Mouse (Mus musculus): Measurements from ENCODE around the gene Gm49320.
A peak's percentile ranks its signal among the peaks of the same experiment; 100 is the strongest.
"Not testable (repeated sequence)": the region's sequence is repeated elsewhere in the genome, so short reads cannot be mapped to it uniquely, and the experiment has no call there.

Gene Gm49320

DNA sequence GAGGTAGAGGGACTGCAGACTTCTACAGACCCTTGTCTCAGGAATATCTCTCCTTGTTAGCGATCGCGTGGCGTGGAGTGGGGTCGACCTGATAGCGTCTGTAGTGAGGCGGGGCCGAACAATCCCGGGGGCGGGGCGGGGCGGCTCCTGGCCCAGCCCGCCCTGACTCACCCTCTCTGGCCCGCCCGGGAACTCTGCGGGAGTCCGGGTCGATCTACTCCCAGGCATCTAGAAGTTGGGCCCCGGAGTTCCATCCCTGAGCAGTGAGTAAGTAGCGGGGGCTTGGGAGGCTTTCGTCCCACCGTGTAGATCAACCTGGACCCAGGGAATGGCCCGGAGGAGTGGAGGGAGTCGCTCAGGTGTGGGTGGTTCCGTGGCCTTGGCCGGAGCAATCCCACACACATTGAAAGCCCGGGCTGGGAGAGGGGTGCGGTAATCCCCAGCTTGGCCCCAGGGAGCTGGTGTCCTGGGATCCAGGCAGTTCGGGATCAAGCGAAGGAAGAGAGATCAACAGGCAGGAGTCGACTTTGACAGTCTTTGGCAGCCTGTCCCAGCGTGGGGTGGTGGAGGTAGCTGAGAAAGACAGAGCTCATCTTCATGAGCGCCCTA lies 11.8 kb upstream of the Gm49320 start, which contains the start of gene Lrrc8e:
Gene Lrrc8e, plus strand, starts transcription at position 89 of the 609 bp plus-strand sequence.
- DNase-seq (ENCODE audit: low read depth, low spot score) = peak; percentile 59

DNA sequence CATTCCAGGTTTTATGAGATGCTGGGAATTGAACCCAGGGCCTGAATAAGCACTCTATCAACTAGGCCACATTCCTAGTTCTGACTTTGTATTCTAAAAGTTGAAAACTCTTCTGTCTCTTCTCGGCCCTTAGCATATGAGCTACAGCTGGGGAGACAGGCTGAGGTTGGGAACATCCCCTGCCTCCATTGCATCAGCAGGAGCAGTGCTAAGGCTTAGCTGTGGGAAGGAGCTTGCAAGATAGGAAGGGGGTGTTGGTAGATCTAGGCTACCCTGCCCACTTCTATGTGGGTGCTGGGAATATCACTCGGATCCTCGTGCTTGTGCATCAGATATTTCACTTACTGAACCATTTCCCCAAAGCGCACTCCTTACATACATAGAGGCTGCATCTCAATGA lies 10.7 kb upstream of the Gm49320 start:
- DNase-seq (ENCODE audit: low read depth, low spot score) = no peak

DNA sequence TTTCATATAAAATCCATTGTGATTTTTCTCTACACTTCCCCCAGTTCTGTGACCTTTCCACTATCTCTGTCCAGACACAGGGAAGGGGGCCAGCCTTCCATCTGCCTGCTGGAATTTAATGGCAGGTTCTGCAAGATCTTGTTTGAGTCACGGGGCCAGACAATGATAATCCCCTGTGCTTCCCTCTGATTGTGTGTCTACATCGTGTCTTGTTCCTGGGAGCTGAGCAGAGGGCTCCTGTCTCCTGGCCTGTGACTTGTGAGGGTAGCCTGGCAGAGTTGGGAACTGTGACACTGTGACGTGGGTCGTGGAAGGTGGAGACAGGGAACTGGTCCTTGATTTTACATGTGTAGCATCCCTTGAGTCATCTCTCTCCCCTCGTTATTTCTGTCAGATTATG lies 8.9 kb upstream of the Gm49320 start:
- no peak for DNase-seq (ENCODE audit: low read depth, low spot score)

DNA sequence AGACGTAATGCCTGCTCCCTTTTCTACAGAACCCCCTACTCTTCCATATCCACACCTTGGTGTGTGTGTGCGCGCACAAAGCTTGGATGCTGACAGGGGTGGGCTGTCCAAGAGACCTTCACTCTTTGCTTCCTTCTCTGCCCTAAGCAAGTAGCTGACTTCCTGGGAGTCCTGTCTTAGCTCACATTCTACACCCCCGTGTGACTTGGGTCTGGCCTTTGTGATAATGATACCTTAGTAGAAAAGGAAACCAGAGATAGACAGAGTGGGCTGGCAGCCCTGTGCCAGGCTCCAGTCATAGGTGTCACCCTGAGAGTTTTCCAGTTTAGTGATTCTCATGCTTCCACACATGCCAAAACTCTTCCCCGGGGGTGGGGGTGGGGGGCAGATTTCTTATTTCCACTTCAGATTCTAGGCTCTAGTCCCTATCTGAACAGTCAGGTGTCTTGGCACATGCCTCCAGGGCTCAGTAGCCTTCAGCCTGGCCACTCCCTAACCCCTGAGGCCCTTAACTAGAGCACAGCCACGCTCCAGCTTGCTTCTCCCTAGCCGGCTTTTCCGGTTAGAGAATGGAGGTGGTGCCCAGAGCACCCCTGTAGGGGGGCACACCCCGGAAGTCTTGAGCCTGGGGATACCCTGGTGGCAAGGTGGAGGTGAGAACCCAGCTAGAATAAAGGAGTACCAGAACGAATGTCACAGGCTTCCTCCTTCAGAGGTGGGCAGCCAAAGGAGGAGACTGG lies 7.9 kb upstream of the Gm49320 start:
- DNase-seq (ENCODE audit: low read depth, low spot score) = no peak

DNA sequence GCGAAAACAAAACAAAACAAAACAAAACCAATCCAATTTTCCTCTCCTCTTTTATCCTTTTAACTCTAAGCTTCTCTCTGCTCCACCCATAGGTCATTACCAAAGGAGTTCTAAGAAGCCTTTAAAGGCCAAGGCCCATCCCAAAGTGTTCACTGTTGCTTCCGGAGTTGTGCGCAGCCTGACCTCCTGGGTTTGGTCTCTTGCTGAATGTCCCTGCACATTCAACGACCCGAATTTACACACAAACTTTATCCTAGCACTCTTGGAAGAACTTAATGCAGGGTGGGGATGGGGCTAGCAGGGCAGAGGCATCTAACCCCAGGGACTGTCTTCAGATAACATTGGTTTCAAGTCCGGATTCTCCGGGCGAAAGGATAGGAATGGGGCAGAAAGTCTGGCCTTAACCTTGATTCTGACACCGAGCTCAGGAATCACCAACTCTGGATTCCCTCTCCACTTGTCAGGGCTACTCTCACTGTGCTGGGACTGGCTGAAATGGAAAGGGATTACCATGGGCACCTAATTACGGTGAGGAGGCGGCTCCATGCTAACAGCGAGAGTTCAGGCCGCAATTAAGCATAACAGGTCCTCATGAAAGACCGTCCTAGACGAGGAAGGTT lies 741 bp upstream of the Gm49320 start:
- DNase-seq (ENCODE audit: low read depth, low spot score) = peak; percentile 55

DNA sequence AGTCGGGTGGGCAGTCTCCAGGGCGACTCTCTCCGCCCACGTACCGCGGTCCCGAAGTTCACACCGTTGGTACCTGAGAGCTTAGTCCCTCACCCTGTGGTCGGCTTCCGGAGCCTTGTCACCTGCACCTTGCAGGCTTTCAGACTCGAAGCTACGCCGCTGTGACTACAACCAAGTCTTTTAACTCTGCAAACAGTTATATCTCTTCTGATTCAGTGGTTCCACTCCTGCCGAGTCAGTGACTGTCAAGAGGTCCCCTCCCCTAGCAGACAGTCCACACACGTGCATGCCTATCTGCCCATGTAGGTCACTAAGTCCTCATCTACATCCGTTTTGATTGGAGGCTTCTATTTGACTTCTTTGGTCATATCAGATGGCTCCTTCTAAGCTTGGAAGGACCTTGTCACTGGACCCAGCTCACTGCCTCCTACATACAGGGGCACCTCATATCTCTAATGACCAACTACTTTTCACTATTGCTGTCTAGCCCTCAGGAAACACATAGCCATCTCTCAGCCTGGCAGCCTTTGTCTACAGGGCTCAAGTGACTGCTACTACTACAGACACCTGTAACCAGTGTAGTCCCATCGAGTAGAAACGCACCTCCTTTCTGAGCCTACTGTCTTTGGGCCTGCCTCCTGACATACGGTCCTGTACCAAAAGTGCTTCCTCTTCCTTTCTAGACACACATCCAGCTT lies 677 bp downstream of the Gm49320 start:
- DNase-seq (ENCODE audit: low read depth, low spot score) = no peak

DNA sequence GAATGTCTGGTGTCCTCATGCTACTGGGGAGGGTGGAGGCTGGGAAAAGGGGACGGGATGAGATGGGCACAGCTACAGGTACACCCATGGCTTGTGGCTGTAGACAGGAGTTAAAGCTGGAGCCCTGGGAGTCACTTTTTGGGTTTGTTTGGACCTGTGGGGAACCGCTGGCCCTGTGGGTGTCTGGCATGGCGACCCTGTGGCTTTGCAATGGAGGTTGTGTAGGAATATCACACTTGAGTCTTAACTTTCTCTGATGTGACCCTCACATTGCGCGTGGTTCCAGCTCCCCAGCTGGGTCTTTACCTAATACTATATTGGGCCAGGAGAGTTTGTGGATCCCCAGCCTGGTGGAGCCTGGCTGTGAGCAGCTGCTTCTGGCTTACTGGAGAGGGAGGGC lies 6.4 kb downstream of the Gm49320 start:
- no peak for DNase-seq (ENCODE audit: low read depth, low spot score)

DNA sequence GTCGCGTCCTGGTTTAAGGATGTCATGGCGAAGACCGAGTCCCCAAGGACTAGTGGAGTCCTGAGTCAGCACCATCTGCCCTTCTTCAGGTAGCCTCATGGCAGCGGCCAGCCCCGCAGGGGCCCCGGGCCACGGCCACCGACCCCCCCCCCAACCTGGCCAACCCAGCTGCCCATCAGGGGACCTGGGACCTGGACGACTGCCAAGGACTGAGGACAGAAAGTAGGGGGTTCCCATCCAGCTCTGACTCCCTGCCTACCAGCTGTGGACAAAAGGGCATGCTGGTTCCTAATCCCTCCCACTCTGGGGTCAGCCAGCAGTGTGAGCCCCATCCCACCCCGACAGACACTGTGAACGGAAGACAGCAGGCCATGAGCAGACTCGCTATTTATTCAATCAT lies 7.1 kb downstream of the Gm49320 start:
- DNase-seq (ENCODE audit: low read depth, low spot score) = no peak

DNA sequence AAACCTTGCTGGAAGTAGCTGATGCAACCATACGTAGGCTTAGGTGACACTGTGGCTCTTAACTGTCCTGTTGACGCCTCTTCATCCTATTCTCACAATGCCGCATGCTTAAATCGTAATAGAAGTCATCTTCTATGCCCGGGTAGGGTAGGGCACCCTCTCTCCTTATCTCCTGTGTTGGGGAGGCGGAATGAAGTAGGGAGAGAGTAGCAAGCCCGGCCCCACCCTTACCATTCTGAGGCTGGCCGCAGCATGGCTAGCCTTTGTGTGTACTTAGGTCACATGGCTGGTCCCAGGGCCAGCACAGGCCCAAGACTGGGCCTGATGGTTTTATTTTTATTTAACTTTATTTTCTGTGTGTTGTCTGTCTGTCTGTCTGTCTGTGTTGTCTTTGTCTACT lies 8.6 kb downstream of the Gm49320 start:
- no peak for DNase-seq (ENCODE audit: low read depth, low spot score)

DNA sequence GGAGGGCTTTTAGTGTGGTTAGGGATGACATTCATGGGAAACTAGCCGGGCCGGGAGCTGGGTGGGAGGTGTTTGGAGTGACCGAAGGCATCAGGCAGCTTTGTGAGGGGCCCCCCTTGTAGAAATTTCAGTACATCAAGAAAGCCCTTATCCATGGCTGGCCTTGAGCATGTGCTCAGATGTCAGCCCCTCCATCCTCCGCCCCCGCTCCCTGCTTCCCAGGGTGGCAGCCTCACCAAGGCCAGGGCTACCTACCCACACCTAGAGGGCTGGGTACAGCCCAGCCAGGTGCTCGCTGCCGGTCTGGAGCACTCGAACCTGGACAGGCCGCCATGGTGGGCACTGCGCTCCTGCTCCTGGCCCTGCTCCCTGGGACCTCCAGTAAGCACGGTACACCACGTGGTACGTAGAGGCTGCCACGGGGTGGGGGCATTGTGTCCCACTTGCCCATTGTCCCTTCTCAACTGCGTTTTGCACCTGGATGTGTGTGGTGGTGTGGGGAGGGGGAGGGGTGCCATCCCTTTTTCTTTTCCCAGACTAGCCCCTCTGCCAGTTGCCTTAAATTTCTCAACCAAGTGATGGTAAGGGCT lies 9.4 kb downstream of the Gm49320 start, which contains the start of gene Tgfbr3l:
Gene Tgfbr3l, plus strand, starts transcription at position 264 of the 590 bp plus-strand sequence.
- no peak for DNase-seq (ENCODE audit: low read depth, low spot score)

DNA sequence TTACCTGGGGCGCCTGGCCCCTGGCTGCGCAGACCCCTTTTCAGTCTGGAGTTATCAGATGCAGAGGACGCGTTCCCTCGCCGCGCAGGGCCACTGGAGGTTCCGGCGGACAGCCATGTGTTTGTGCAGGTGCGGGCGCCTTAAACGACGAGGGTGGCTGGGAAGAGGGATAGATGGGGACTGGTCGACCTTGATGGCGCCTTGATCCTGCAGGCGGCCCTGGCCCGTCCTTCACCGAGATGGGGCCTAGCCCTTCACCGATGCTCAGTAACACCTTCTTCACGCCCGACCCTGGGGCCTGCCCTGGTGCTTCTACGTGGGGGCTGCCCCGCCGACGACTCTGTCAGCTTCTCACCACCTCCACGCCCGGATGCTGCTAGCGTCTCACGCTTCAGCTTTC lies 10.5 kb downstream of the Gm49320 start:
- peak; percentile 82 for DNase-seq (ENCODE audit: low read depth, low spot score)

DNA sequence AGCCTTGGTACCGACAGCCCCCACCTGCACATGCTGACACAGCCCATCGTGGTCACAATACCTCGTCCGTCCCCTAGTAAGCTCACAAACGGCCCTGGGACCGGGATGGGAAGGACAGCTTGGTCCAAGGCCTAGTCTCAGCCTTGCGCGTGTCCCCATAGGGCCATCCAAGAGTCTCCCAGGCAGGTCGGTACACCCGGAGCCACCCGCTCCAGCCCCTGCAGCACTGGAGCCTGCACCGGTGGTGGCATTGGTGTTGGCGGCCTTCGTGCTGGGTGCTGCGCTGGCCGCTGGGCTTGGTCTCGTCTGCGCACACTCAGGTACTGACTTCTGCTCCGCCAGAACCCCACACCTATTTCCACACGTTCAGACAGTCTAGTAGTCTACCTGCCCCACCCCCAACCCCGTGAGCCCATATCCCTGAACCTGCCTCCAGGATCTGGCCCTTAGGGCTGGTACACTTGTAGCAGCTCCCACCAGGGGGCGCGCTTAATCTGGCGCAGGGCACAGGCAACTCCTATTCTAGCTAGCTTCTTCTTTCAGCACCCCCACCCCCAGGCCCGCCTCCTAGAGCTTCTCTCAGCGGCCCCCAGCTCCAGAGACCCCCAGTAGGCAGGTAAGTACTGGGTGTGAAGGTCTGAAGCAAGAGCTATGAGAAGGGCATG lies 11.8 kb downstream of the Gm49320 start:
- peak; percentile 82 for DNase-seq (ENCODE audit: low read depth, low spot score)

DNA sequence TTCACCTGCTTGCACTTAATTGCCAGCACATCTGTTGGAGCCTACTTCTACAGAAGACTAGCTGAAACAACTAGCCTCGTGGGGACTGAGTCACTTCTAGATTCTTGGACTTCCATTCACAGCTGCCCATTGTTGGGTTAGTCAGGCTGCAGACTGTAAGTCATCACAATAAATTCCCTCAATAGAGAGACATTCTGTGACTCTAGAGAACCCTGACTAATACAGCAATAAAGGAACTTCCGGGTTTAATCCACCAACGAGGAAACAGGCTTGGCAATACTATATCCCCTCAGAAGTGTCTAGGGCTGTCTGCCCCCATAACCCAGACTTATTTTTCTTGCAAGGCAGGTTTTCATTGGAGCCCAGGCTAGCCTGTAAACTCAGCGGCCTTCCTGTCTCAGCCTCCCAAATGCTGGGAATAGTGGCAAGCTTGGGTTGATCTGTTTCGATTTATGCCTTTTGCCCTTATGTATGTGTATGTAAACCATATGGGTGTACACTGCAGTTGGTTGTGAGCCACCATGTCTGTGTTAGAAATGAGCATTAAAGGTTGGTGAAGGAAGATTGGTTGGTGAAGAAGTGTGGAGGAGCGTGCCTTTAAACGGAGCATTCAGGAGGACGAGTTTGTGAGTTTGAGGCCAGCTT lies 13.6 kb downstream of the Gm49320 start:
- no peak for DNase-seq (ENCODE audit: low read depth, low spot score)

DNA sequence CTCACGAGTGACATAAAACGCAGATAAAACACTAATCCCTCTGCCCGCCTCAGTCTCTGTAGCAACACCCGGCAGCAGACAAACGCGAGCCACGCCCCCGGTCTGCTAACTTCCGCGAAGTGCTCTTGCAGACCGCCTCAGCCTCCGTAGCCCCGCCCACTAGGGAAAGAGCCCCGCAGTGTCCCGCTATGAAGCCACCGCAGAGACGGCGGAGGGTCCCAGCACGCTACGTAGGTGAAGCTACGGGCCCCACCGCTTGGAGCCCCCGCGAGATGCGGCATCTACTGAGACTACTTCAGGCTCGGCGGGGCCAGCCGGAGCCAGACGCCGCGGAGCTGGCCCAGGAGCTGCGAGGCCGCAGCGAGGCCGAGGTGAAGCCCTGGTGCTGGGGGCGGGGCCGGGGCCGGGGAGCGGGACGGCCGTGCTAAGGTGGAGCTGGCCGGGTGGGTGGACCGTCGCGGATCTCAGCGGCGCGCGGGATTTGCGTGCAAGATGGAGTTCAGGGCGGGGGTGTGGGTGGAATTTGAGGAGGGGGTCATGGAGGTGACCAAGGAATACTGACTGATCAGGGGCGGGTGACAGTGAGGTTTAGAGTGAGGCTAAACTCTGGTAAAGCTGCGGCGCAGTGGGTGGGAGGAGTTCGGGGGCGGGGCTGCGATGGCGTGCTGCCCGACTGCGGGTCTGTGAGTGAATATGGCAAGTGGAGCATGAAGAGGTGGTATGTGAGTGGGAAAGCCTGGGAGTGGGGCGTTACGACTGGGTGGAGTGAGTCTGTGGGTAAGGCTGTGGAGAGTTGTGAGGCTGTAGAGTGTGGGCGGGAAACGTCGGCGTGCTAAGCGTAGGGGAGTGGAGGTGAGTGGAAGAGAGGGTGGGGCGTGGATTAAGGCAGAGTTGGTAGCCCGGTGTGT lies 14.5 kb downstream of the Gm49320 start, which contains the start of gene Snapc2:
Gene Snapc2, plus strand, starts transcription at position 147 of the 908 bp plus-strand sequence.
- peak; percentile 97 for DNase-seq (ENCODE audit: low read depth, low spot score)

DNA sequence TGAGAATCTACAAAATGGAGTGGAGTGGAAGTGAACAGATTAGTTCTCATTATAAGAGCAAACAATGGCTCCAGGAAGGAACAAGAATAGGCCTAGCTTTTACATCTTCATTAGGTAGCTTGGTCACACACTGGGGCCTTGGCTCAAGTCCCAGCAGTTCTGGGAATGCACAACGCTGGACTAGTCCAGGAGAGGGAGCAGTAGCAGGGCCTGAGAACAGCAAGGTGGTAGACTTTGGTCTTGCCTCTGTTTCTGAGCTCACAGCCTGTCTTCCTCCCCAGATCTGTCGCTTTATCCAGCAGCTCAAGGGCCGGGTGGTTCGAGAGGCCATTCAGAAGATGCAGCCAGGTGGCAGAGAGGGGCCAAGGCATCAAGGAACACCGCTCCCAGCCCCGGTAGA lies 15.3 kb downstream of the Gm49320 start:
- DNase-seq (ENCODE audit: low read depth, low spot score) = peak; percentile 55

DNA sequence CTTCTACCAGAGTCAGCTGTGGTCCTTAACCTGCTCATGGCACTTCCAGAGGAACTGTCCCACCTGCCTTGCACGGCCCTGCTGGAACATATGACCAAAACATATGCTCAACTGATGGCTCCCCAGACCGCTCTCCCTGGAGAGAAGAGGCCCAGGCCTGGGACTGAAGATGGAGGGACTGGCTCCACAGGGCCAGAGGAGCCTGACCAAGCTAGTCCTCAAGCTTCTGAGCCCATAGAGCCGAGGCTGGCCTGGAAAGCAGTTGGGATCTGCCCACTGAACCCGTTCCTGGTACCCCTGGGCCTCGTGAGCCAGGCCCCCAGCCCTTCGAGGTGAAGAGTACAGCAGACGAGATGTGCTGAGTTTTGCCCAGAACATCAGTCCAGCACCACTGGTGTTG lies 16.8 kb downstream of the Gm49320 start:
- DNase-seq (ENCODE audit: low read depth, low spot score) = not testable (repeated sequence)

DNA sequence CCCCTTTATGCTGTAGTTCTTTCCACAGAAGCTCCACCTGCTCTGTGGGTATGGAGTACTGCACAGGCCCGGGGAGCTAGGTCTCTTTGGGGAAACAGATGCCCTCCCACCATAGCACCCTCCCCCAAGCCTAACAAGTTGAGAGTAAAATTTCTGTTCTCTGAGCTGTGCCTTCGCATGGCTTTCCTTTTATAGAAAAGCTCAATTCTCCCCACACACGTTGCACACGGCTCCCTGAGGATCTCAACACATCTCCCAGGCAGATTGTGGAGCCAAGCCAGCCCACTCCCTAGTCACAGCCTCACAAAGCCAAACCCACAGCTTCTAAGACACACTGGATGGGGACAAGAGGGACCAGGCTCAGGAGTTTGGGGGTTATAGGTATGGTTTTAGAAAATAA lies 18.2 kb downstream of the Gm49320 start:
- no peak for DNase-seq (ENCODE audit: low read depth, low spot score)

DNA sequence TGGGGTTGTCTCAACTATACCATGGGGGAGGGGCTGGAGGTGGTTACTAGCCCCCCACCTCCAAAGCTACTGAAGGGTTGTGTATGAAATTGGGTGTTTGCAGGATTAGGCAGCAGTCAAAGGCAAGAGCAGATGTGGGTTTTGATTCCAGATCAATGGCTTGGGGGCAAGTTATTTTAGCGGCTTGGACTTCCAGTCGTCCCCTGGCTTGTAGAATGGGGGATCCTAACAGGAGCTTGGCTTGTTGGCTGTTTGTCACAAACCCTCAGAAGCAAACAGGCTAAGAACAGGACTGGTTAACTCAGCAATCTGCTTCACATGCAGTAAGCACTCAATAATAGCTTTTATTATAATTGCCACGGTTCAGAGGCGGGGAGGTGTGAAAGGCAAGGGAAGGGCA lies 18.7 kb downstream of the Gm49320 start:
- DNase-seq (ENCODE audit: low read depth, low spot score) = no peak

DNA sequence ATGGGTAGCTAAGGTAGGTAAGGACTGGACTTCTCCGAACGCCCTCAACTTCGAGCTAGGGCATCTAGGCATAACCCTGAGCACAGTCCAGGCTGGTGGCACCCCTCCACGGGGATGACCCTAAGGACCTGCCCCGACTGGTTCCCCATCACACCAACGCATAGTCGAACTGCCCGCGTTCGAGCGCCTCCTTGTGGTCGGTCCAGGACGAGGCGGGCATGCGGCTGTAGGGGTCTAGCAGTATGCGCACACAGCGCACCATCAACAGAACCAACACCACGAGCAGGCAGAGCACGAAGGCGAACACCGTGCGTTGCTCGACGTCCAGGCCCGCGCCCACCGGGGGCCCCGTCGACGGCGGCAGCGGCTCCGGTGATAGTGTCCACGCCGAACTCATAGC lies 19.6 kb downstream of the Gm49320 start:
- peak; percentile 91 for DNase-seq (ENCODE audit: low read depth, low spot score)

DNA sequence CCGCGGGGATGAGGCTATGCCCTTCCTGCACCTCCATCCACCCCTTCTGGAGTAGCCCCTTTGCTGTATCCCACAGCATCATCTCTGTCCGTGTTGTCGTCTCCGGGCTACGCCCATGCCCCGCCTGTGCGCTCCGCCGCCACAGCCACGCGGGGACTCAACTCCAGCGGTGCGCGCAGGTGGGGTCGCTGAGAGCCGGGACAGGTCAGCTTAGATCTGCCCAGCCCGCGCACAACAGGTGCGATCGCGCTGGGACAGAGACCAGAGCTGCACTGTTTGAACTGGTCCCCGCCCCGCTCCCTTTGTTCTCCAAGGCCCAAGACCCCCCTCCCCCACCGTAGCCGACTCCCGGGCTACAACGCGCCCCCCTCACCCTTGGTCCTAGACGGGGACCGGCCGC lies 20.0 kb downstream of the Gm49320 start:
- no peak for DNase-seq (ENCODE audit: low read depth, low spot score)
